Mouse (Mus musculus) midbrain, embryonic 14.5 days (tissue): ENCODE results near the gene Pum1. TPM values are rescaled to one million over a fixed set of nuclear protein-coding genes. Genes with fewer than 3 reads are reported as not detected.

Experiments
- ATAC-seq: fragments of 200-750 bp; cut with Nextera tagmentation; 2 replicates; pipeline ENCODE4 v1.8.0; 2017; ENCODE audit warnings: moderate number of reproducible peaks, moderate library complexity; ENCODE audit not compliant: low FRiP score, low TSS enrichment
- DNase-seq: peaks from one replicate; pipeline ENCODE4 v3.0.0-alpha.2; 2015
- H3K27ac ChIP-seq: fragments of 300-500 bp; sonication (generic); replicated peaks from 2 replicates; pipeline ENCODE4 v1.5.1; 2014; ENCODE audit warnings: mild to moderate bottlenecking, low read depth, low read length, moderate library complexity
- H3K27me3 ChIP-seq: fragments of 300-500 bp; sonication (generic); 2 replicates; pipeline ENCODE4 v1.6.1; 2014; ENCODE audit warnings: low read length, control low read depth, mixed read lengths; ENCODE audit not compliant: control insufficient read depth, insufficient read depth
- H3K36me3 ChIP-seq: fragments of 300-500 bp; sonication (generic); 2 replicates; pipeline ENCODE4 v1.6.1; 2014; ENCODE audit warnings: low read length, control low read depth; ENCODE audit not compliant: control insufficient read depth, insufficient read depth
- H3K4me1 ChIP-seq: fragments of 300-500 bp; sonication (generic); 2 replicates; pipeline ENCODE4 v1.6.1; 2014; ENCODE audit warnings: mild to moderate bottlenecking, antibody characterized with exemption, low read length, control low read depth; ENCODE audit not compliant: control insufficient read depth, insufficient read depth
- H3K4me2 ChIP-seq: fragments of 300-500 bp; sonication (generic); 2 replicates; pipeline ENCODE4 v1.6.1; 2014; ENCODE audit warnings: mild to moderate bottlenecking, low read length, moderate library complexity
- H3K4me3 ChIP-seq: fragments of 300-500 bp; sonication (generic); replicated peaks from 2 replicates; pipeline ENCODE4 v1.5.1; 2014; ENCODE audit warnings: low read depth, low read length
- H3K9ac ChIP-seq: fragments of 300-500 bp; sonication (generic); replicated peaks from 2 replicates; pipeline ENCODE4 v1.6.1; 2014; ENCODE audit warnings: mild to moderate bottlenecking, low read length, moderate library complexity
- H3K9me3 ChIP-seq: fragments of 300-500 bp; sonication (generic); 2 replicates; pipeline ENCODE4 v1.6.1; 2016; ENCODE audit warnings: low read length, control low read depth, mixed read lengths; ENCODE audit not compliant: control insufficient read depth
- WGBS: fragments of 180-500 bp; shearing (Covaris S2); extraction: QIAGEN DNeasy Blood & Tissue Kit; methylation state at CpG from one replicate; pipeline ENCODE4 v1.1.7; 2014; 5-methylcytosine and 5-hydroxymethylcytosine counted together
- polyA plus RNA-seq: library from polyadenylated mRNA; unstranded; fragments of >200 nt; fragmentation: Nextera tagmentation; extraction: Ambion mirVana; gene quantifications from 2 replicates; pipeline ENCODE4 v1.2.1, GENCODE M21; 2014

Pum1 gene
- polyA plus RNA-seq, 1 experiment from 2014 or later, result 116 TPM

GRCm38 (mm10) chr4:130794771-130795170, 131.7 kb downstream of the Pum1 start:
- peak overlapping the region; percentile 27 for H3K4me3 ChIP-seq
- no peaks in the 10 kb centered on the region for H3K27me3 ChIP-seq
- peaks cover 42% of the 10 kb centered on the region for H3K4me1 ChIP-seq
- H3K4me2 ChIP-seq, result peak overlapping the region; percentile 94
- no peak overlapping the region; the same call in 1 of the 2 replicates for H3K9ac ChIP-seq
- no peak for DNase-seq
- 55% methylated on average over 4 of the region's 4 CpGs for WGBS
- no peak for ATAC-seq
- H3K36me3 ChIP-seq, result no peaks in the 10 kb centered on the region
- H3K9me3 ChIP-seq, result no peaks in the 10 kb centered on the region
- H3K27ac ChIP-seq, result no peak overlapping the region

DNA sequence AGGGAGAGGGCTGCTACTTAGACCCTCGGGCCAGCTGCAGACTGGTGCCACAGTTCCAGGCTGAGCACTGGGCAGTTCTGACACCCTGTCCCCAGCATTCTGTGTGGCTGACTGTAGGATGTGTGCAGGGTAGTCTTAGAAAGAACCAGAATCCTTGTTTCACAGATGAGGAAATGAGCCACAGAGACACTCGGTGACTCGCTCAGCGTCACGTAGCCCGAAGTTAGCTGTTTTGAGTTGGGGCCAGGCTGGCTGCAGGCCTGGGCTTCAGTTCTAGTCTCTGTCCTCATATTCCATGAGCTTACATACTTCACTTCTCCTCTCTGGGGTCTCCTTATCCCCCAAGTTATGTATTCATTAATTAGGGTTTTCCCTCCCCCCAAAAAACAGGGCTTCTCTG, 132.8 kb downstream of the Pum1 start:
- H3K4me3 ChIP-seq, result no peak overlapping the region
- WGBS, result 91% methylated on average over 6 of the region's 6 CpGs
- no peaks in the 10 kb centered on the region for H3K36me3 ChIP-seq
- no peaks in the 10 kb centered on the region for H3K27me3 ChIP-seq
- H3K4me1 ChIP-seq, result peaks cover 42% of the 10 kb centered on the region
- H3K4me2 ChIP-seq, result no peak overlapping the region
- ATAC-seq, result no peak
- no peak overlapping the region for H3K9ac ChIP-seq
- no peak for DNase-seq
- H3K27ac ChIP-seq, result no peak overlapping the region
- no peaks in the 10 kb centered on the region for H3K9me3 ChIP-seq

DNA sequence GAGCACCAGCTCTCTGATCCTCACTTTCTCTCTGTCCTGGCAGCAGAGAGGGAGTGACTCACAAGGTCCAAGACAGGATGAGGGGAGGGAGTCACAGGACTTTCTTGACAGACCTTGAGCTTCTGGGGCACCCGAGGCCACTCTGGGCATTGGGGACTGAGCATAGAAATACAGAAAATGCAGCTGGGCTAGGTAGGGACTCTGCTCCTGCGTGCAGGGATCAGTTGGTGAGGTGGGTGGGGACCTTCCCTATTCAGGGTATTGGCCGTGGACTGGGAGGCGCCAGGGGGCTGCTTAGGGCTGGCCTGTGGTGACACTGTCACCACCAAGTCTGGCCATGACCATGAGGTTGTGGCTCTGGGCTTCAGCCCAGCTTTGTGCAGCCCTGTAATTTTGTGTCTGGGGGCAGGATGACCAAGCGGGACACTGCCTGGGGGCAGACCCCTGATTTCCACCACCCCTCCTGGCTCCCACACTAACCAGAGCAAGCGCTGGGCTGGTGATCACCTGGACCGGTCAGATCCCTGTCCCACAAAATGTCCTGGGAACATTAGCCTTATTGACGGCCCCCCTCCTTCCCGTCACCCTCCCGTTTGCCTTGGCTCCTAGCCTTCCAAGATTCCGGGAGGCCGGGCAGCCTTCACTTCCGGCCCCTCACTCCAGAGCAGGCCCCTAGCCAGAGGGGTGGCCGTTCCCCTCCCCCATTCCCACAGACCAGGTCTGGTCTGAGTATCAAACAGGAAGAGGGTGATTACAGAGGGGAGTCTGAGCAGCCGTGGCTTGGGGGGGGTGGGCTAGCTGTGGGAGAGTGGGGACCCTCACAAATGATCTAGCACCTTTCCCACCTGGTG, 134.3 kb downstream of the Pum1 start:
- ATAC-seq (no peak), DNase-seq (no peak)
- Histone ChIP-seq H3K9me3 (no peaks in the 10 kb centered on the region), H3K36me3 (no peaks in the 10 kb centered on the region), H3K27me3 (no peaks in the 10 kb centered on the region), H3K4me3 (no peak overlapping the region), H3K9ac (peak overlapping the region; percentile 34), H3K27ac (no peak overlapping the region), H3K4me2 (no peak overlapping the region), H3K4me1 (peaks cover 42% of the 10 kb centered on the region)
- 48% methylated on average over 15 of the region's 15 CpGs for WGBS

GRCm38 (mm10) chr4:130798416-130798815, 135.3 kb downstream of the Pum1 start:
- H3K9ac ChIP-seq, result no peak overlapping the region

GRCm38 (mm10) chr4:130799118-130799517, 136.0 kb downstream of the Pum1 start:
- H3K36me3 ChIP-seq, result no peaks in the 10 kb centered on the region
- H3K27me3 ChIP-seq, result no peaks in the 10 kb centered on the region
- peaks cover 51% of the 10 kb centered on the region for H3K4me1 ChIP-seq
- DNase-seq (peak; percentile 66), ATAC-seq (peak; percentile 25; the same call in 1 of the 2 replicates)
- no peak overlapping the region for H3K4me2 ChIP-seq
- no peak overlapping the region for H3K4me3 ChIP-seq
- H3K9ac ChIP-seq, result no peak overlapping the region
- 0 out of 2 replicates have a peak overlapping the region, but pooled peaks have one; percentile 13 for H3K27ac ChIP-seq
- H3K9me3 ChIP-seq, result no peaks in the 10 kb centered on the region
- WGBS, result 43% methylated on average over 4 of the region's 4 CpGs

More at GRCm38 (mm10) chr4:130798416-130798815, 135.3 kb downstream of the Pum1 start:
- DNase-seq (no peak), ATAC-seq (no peak)
- H3K4me2 ChIP-seq, result no peak overlapping the region
- H3K27ac ChIP-seq, result no peak overlapping the region
- H3K9me3 ChIP-seq, result no peaks in the 10 kb centered on the region
- H3K36me3 ChIP-seq, result no peaks in the 10 kb centered on the region
- WGBS, result 68% methylated on average over 1 of the region's 1 CpGs
- H3K27me3 ChIP-seq, result no peaks in the 10 kb centered on the region
- H3K4me1 ChIP-seq, result peaks cover 47% of the 10 kb centered on the region
- no peak overlapping the region for H3K4me3 ChIP-seq

- 82% methylated on average over 5 of the region's 5 CpGs for WGBS
- Histone ChIP-seq H3K9me3 (no peaks in the 10 kb centered on the region), H3K4me3 (no peak overlapping the region), H3K9ac (no peak overlapping the region), H3K27ac (0 out of 2 replicates have a peak overlapping the region, but pooled peaks have one; percentile 13), H3K4me1 (peaks cover 50% of the 10 kb centered on the region), H3K27me3 (no peaks in the 10 kb centered on the region), H3K4me2 (no peak overlapping the region), H3K36me3 (no peaks in the 10 kb centered on the region)
- no peak for ATAC-seq
- no peak for DNase-seq
These were observed 136.5 kb downstream of the Pum1 start for GRCm38 (mm10) chr4:130799582-130799981.

DNA sequence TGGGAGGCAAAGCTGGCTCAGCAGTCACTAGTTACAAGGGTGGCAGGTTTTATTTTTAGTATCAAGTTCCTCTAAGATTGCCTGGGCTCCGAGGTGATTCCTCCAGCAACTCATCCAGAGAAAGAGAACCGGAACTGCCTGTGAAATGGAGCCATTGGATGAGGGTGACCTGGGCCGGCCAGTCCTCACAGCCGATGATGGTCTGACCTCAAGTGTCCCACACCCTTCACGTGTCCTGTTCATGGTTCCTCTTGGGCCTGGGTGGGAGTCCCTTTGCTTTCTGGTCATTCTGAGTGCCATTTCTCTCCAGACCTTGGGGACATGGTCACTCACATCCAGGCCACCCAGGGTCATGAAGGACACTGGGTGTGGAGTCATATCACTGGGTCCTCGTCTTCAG, 137.0 kb downstream of the Pum1 start:
- H3K9me3 ChIP-seq, result no peaks in the 10 kb centered on the region
- peaks cover 50% of the 10 kb centered on the region for H3K4me1 ChIP-seq
- H3K4me2 ChIP-seq, result no peak overlapping the region
- 91% methylated on average over 6 of the region's 6 CpGs for WGBS
- H3K27me3 ChIP-seq, result no peaks in the 10 kb centered on the region
- H3K27ac ChIP-seq, result no peak overlapping the region
- DNase-seq (no peak), ATAC-seq (no peak)
- no peak overlapping the region for H3K4me3 ChIP-seq
- H3K36me3 ChIP-seq, result no peaks in the 10 kb centered on the region
- H3K9ac ChIP-seq, result no peak overlapping the region

DNA sequence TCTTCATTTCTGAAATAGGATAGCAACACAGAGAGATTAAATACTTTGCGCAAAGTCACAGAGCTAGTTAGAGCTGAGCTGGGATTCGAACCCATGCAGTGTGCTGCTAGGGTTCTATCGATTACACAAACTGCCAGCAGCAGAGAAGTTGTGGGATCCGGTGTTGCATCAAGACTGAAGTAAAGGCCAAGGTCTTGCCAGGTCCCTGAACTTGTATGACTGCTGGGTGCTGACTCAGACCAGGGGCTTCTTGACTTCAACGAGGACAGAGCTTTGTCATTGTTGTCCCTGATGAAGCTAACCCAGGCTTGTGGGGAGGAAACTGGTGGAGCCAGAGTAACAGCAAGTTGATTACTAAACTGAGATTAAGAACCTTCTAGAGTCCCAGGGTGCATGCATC, 138.1 kb downstream of the Pum1 start:
- no peaks in the 10 kb centered on the region for H3K27me3 ChIP-seq
- no peak for ATAC-seq
- peaks cover 56% of the 10 kb centered on the region for H3K4me1 ChIP-seq
- 96% methylated on average over 5 of the region's 5 CpGs for WGBS
- no peaks in the 10 kb centered on the region for H3K9me3 ChIP-seq
- no peak overlapping the region for H3K4me2 ChIP-seq
- no peak for DNase-seq
- no peak overlapping the region for H3K4me3 ChIP-seq
- no peak overlapping the region for H3K27ac ChIP-seq
- no peaks in the 10 kb centered on the region for H3K36me3 ChIP-seq
- no peak overlapping the region for H3K9ac ChIP-seq
